In the genomic region with DNA sequence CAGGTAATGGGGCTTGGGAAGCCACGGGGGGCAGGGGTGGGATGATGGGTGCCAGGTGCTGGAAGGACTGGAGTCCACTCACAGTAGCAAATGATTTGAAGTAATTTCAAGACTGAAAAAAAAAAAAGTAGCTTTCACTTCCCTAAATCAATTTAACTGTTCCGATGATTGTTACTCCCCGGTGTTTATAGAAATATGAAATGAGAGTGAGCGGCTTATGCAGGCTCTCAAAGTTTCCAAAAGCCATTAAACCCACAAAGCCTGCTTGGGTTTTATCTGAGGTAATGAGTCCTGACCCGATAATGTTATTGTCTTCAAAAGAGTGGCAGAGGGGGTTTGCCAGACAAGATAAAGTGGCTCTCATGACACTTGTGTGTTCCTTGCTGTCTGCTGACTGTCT, we compare ENCODE assay signal across 23 mouse cellular contexts.
DNase-seq lines count a peak whose midpoint lies in the region; ATAC-seq and TF ChIP-seq lines count a peak whose summit lies in the region.
"Had no signal": no experiment of that assay in that cellular context is flagged by ENCODE, and none has a peak within 500 bp of the region (broad histone marks: within the 10 kb centered on the region; RNA-seq: fewer than 3 reads in every experiment).

No protein-coding gene starts in this region.

- H3K9me3 ChIP-seq in intestine, embryonic 14.5 days (ENCODE audit: control insufficient read depth, low read length): no peaks in the 10 kb centered on the region
- no peaks in the 10 kb centered on the region for H3K9me3 ChIP-seq in intestine, postnatal 0 days (ENCODE audit: control insufficient read depth)
- no peaks in the 10 kb centered on the region for H3K9me3 ChIP-seq in forebrain, embryonic 13.5 days (replicated peaks)
- H3K9me3 ChIP-seq: embryonic facial prominence, embryonic 15.5 days; forebrain, embryonic 10.5 days; forebrain, embryonic 15.5 days; heart, embryonic 10.5 days; hindbrain, embryonic 10.5 days had no signal

- H3K27ac ChIP-seq in intestine, embryonic 14.5 days (ENCODE audit: low read depth): no peak overlapping the region
- H3K27ac ChIP-seq in intestine, postnatal 0 days (ENCODE audit: low read depth, low read length): no peak overlapping the region
- H3K27ac ChIP-seq in forebrain, embryonic 13.5 days: no peak overlapping the region
- H3K27ac ChIP-seq: embryonic facial prominence, embryonic 15.5 days; forebrain, embryonic 10.5 days; forebrain, embryonic 15.5 days; heart, embryonic 10.5 days; hindbrain, embryonic 10.5 days; hindbrain, embryonic 14.5 days had no signal

- H3K36me3 ChIP-seq in intestine, embryonic 14.5 days (ENCODE audit: control insufficient read depth, insufficient read depth, low read length): no peaks in the 10 kb centered on the region
- no peaks in the 10 kb centered on the region for H3K36me3 ChIP-seq in intestine, postnatal 0 days (ENCODE audit: control insufficient read depth, insufficient read depth)
- H3K36me3 ChIP-seq in forebrain, embryonic 13.5 days (ENCODE audit: poor library complexity, severe bottlenecking): no peaks in the 10 kb centered on the region
- H3K36me3 ChIP-seq: embryonic facial prominence, embryonic 15.5 days; forebrain, embryonic 10.5 days; forebrain, embryonic 15.5 days; heart, embryonic 10.5 days; hindbrain, embryonic 10.5 days had no signal

- no peaks in the 10 kb centered on the region for H3K27me3 ChIP-seq in intestine, embryonic 14.5 days (replicated peaks; ENCODE audit: control insufficient read depth, insufficient read depth, low read length)
- no peaks in the 10 kb centered on the region for H3K27me3 ChIP-seq in intestine, postnatal 0 days (replicated peaks; ENCODE audit: control insufficient read depth, insufficient read depth, low read length)
- H3K27me3 ChIP-seq in forebrain, embryonic 13.5 days: no peaks in the 10 kb centered on the region
- H3K27me3 ChIP-seq: embryonic facial prominence, embryonic 15.5 days; forebrain, embryonic 15.5 days had no signal

- H3K4me1 ChIP-seq in intestine, embryonic 14.5 days (replicated peaks; ENCODE audit: control insufficient read depth, insufficient read depth, low read length): no peaks in the 10 kb centered on the region
- no peaks in the 10 kb centered on the region for H3K4me1 ChIP-seq in intestine, postnatal 0 days (replicated peaks; ENCODE audit: control insufficient read depth, insufficient read depth, low read length)
- no peaks in the 10 kb centered on the region for H3K4me1 ChIP-seq in forebrain, embryonic 13.5 days
- H3K4me1 ChIP-seq: embryonic facial prominence, embryonic 15.5 days; forebrain, embryonic 10.5 days; forebrain, embryonic 15.5 days; heart, embryonic 10.5 days; hindbrain, embryonic 10.5 days had no signal

- DNase-seq in intestine, embryonic 14.5 days (ENCODE audit: low spot score): peak; percentile 49
- DNase-seq in B cell, adult 2 months: peak; percentile 50 to 52
- DNase-seq in cerebellum, adult 11 months: no peak
- DNase-seq in layer of hippocampus, adult 18-20 months (ENCODE audit: low spot score in 2 of 2): no peak
- DNase-seq: adrenal gland, adult 2 months; adrenal gland, postnatal 36 days; cerebellum, adult 11-12 months; cerebellum, adult 9-11 months; cerebellum, postnatal 36 days; gastrocnemius, postnatal 36 days; heart, adult 18-20 months; heart, postnatal 10 days had no signal

- H3K4me2 ChIP-seq in intestine, embryonic 14.5 days (ENCODE audit: low read length): no peak overlapping the region
- no peak overlapping the region for H3K4me2 ChIP-seq in intestine, postnatal 0 days (replicated peaks; ENCODE audit: low read depth)
- H3K4me2 ChIP-seq in forebrain, embryonic 13.5 days: no peak overlapping the region
- H3K4me2 ChIP-seq: embryonic facial prominence, embryonic 15.5 days; forebrain, embryonic 15.5 days; hindbrain, embryonic 14.5 days had no signal

- no peak for TF ChIP-seq CTCF in intestine, postnatal 0 days (IDR thresholded peaks at IDR 0.05; ENCODE audit: low read depth)

- H3K4me3 ChIP-seq in intestine, embryonic 14.5 days (ENCODE audit: low read depth, low read length): no peak overlapping the region
- H3K4me3 ChIP-seq in intestine, postnatal 0 days (ENCODE audit: low read depth, low read length): no peak overlapping the region
- H3K4me3 ChIP-seq in forebrain, embryonic 13.5 days: no peak overlapping the region
- H3K4me3 ChIP-seq: embryonic facial prominence, embryonic 15.5 days; erythroblast, embryonic 14.5 days; forebrain, embryonic 10.5 days; forebrain, embryonic 15.5 days; heart, embryonic 10.5 days; hindbrain, embryonic 10.5 days had no signal

- 58% methylated on average over 5 of the region's 5 CpGs for WGBS in intestine, embryonic 14.5 days
- WGBS in intestine, postnatal 0 days: 59% methylated on average over 5 of the region's 5 CpGs
- 89% methylated on average over 5 of the region's 5 CpGs for WGBS in forebrain, embryonic 13.5 days

- no peak for ATAC-seq in intestine, embryonic 14.5 days (replicated peaks; ENCODE audit: low FRiP score, low TSS enrichment, low read depth)
- ATAC-seq in intestine, postnatal 0 days: no peak
- ATAC-seq in common myeloid progenitor, adult 5-6 weeks (replicated peaks; ENCODE audit: low read depth, poor library complexity, severe bottlenecking): peak; percentile 61
- peak; percentile 47; the same call in 1 of the 2 replicates for ATAC-seq in megakaryocyte-erythroid progenitor cell, adult 5-6 weeks (replicated peaks; ENCODE audit: low FRiP score, low TSS enrichment, poor library complexity, severe bottlenecking)
- no peak for ATAC-seq in forebrain, embryonic 13.5 days
- ATAC-seq: forebrain, embryonic 15.5 days had no signal

- no peak overlapping the region for H3K9ac ChIP-seq in intestine, embryonic 14.5 days (ENCODE audit: low read length)
- no peak overlapping the region for H3K9ac ChIP-seq in intestine, postnatal 0 days (ENCODE audit: low read depth, low read length)
- no peak overlapping the region for H3K9ac ChIP-seq in forebrain, embryonic 13.5 days
- H3K9ac ChIP-seq: embryonic facial prominence, embryonic 15.5 days; forebrain, embryonic 15.5 days; hindbrain, embryonic 14.5 days had no signal

Comparison
In these comparisons a context has a peak if more than half of its experiments do, and no peak if none do; other contexts are left out.
1. ATAC-seq: peak in common myeloid progenitor, adult 5-6 weeks (single experiment) and megakaryocyte-erythroid progenitor cell, adult 5-6 weeks (single experiment); none in intestine, embryonic 14.5 days (single experiment), intestine, postnatal 0 days (single experiment) and forebrain, embryonic 13.5 days (single experiment).
2. DNase-seq: peak in intestine, embryonic 14.5 days (single experiment) and B cell, adult 2 months (2 of 2); none in cerebellum, adult 11 months (single experiment) and layer of hippocampus, adult 18-20 months (0 of 2).